Mouse (Mus musculus) liver, embryonic 16.5 days (tissue): Measurements from ENCODE around the gene Scpep1. TPM values are rescaled to one million over a fixed set of nuclear protein-coding genes. Genes with fewer than 3 reads are reported as not detected.

Source experiments
- ATAC-seq: fragments of 200-750 bp; cut with Nextera tagmentation; 2 replicates; pipeline ENCODE4 v1.8.0; 2017; ENCODE audit warnings: low read depth, mild to moderate bottlenecking, moderate number of reproducible peaks, moderate library complexity
- H3K27ac ChIP-seq: fragments of 300-500 bp; sonication (generic); 2 replicates; pipeline ENCODE4 v1.5.1; 2014; ENCODE audit warnings: mild to moderate bottlenecking, low read length
- H3K27me3 ChIP-seq: fragments of 300-500 bp; sonication (generic); 2 replicates; pipeline ENCODE4 v1.6.1; 2014; ENCODE audit warnings: low read depth, low read length, mixed read lengths; ENCODE audit not compliant: control insufficient read depth, insufficient read depth
- H3K36me3 ChIP-seq: fragments of 300-500 bp; sonication (generic); 2 replicates; pipeline ENCODE4 v1.6.1; 2014; ENCODE audit warnings: mild to moderate bottlenecking; ENCODE audit not compliant: control insufficient read depth, insufficient read depth
- H3K4me1 ChIP-seq: fragments of 300-500 bp; sonication (generic); 2 replicates; pipeline ENCODE4 v1.6.1; 2014; ENCODE audit warnings: low read depth, low read length, mixed read lengths; ENCODE audit not compliant: control insufficient read depth
- H3K4me2 ChIP-seq: fragments of 300-500 bp; sonication (generic); 2 replicates; pipeline ENCODE4 v1.6.1; 2014; ENCODE audit warnings: low read depth, low read length, mixed read lengths
- H3K4me3 ChIP-seq: fragments of 300-500 bp; sonication (generic); 2 replicates; pipeline ENCODE4 v1.5.1; 2014; ENCODE audit warnings: low read depth, mild to moderate bottlenecking, low read length
- H3K9ac ChIP-seq: fragments of 300-500 bp; sonication (generic); 2 replicates; pipeline ENCODE4 v1.6.1; 2014; ENCODE audit warnings: low read depth, low read length
- H3K9me3 ChIP-seq: fragments of 300-500 bp; sonication (generic); replicated peaks from 2 replicates; pipeline ENCODE4 v1.6.1; 2016; ENCODE audit warnings: low read length; ENCODE audit not compliant: control insufficient read depth
- WGBS: fragments of 180-500 bp; shearing (Covaris S2); extraction: QIAGEN DNeasy Blood & Tissue Kit; methylation state at CpG from one replicate; pipeline ENCODE4 v1.1.7; 2014; ENCODE audit not compliant: insufficient replicate concordance; 5-methylcytosine and 5-hydroxymethylcytosine counted together
- polyA plus RNA-seq: library from polyadenylated mRNA; unstranded; fragments of >200 nt; fragmentation: Nextera tagmentation; extraction: Ambion mirVana; gene quantifications from 2 replicates; pipeline ENCODE4 v1.2.1, GENCODE M21; 2015

Gene Scpep1
- polyA plus RNA-seq, result 47.5 and 48.6 TPM in 2 replicates

- Histone ChIP-seq H3K27me3 (no peaks in the 10 kb centered on the region), H3K9ac (peak within 1 kb of the TSS; percentile 52), H3K36me3 (no peaks in the 10 kb centered on the region), H3K27ac (peak within 1 kb of the TSS; percentile 52; the same call in 1 of the 2 replicates), H3K4me3 (peak within 1 kb of the TSS; percentile 62), H3K4me2 (peak within 1 kb of the TSS; percentile 72), H3K9me3 (no peaks in the 10 kb centered on the region), H3K4me1 (peaks cover 22% of the 10 kb centered on the region)
- ATAC-seq, result peak; percentile 96
- 3% methylated on average over 34 of the region's 34 CpGs for WGBS
Observed at GRCm38 (mm10) chr11:88955217-88955969, at the start of gene Scpep1. TSS of gene Scpep1 (minus strand) at chr11:88955465.

GRCm38 (mm10) chr11:89003726-89004125 is 48.5 kb upstream of the Scpep1 start:
- no peaks in the 10 kb centered on the region for H3K27me3 ChIP-seq
- no peak overlapping the region for H3K4me3 ChIP-seq
- H3K4me1 ChIP-seq, result peaks cover 32% of the 10 kb centered on the region
- WGBS, result 58% methylated on average over 4 of the region's 4 CpGs
- peak overlapping the region; percentile 52 for H3K4me2 ChIP-seq
- H3K27ac ChIP-seq, result peak overlapping the region; percentile 76
- no peak overlapping the region for H3K9ac ChIP-seq
- ATAC-seq, result no peak
- H3K9me3 ChIP-seq, result no peaks in the 10 kb centered on the region
- peaks cover 19% of the 10 kb centered on the region; the same call in 1 of the 2 replicates for H3K36me3 ChIP-seq

GRCm38 (mm10) chr11:89003078-89003477 is 47.8 kb upstream of the Scpep1 start:
- H3K36me3 ChIP-seq, result peaks cover 18% of the 10 kb centered on the region; the same call in 1 of the 2 replicates
- peak; percentile 22 for ATAC-seq
- peak overlapping the region; percentile 29 for H3K4me3 ChIP-seq
- WGBS, result 58% methylated on average over 6 of the region's 6 CpGs
- H3K4me1 ChIP-seq, result peaks cover 37% of the 10 kb centered on the region
- H3K9me3 ChIP-seq, result no peaks in the 10 kb centered on the region
- H3K27ac ChIP-seq, result peak overlapping the region; percentile 76
- peak overlapping the region; percentile 52 for H3K4me2 ChIP-seq
- H3K9ac ChIP-seq, result 0 out of 2 replicates have a peak overlapping the region, but pooled peaks have one; percentile 19
- no peaks in the 10 kb centered on the region for H3K27me3 ChIP-seq

- H3K36me3 ChIP-seq, result peaks cover 17% of the 10 kb centered on the region; the same call in 1 of the 2 replicates
- ATAC-seq, result no peak
- H3K9me3 ChIP-seq, result no peaks in the 10 kb centered on the region
- H3K4me1 ChIP-seq, result peaks cover 38% of the 10 kb centered on the region
- 0 out of 2 replicates have a peak overlapping the region, but pooled peaks have one; percentile 19 for H3K9ac ChIP-seq
- H3K4me3 ChIP-seq, result peak overlapping the region; percentile 29
- 70% methylated on average over 5 of the region's 5 CpGs for WGBS
- peak overlapping the region; percentile 76 for H3K27ac ChIP-seq
- peak overlapping the region; percentile 52 for H3K4me2 ChIP-seq
- no peaks in the 10 kb centered on the region for H3K27me3 ChIP-seq
Observed at GRCm38 (mm10) chr11:89002621-89003020, 47.4 kb upstream of the Scpep1 start.

- 76% methylated on average over 5 of the region's 5 CpGs for WGBS
- Histone ChIP-seq H3K4me3 (peak overlapping the region; percentile 29), H3K9me3 (no peaks in the 10 kb centered on the region), H3K9ac (no peak overlapping the region), H3K36me3 (peaks cover 13% of the 10 kb centered on the region; the same call in 1 of the 2 replicates), H3K4me2 (peak overlapping the region; percentile 52), H3K27me3 (no peaks in the 10 kb centered on the region), H3K4me1 (peaks cover 38% of the 10 kb centered on the region), H3K27ac (no peak overlapping the region)
- no peak for ATAC-seq
Observed at GRCm38 (mm10) chr11:89002068-89002467, 46.8 kb upstream of the Scpep1 start.

GRCm38 (mm10) chr11:89001569-89001968 is 46.3 kb upstream of the Scpep1 start:
- H3K27me3 ChIP-seq, result no peaks in the 10 kb centered on the region
- H3K36me3 ChIP-seq, result peaks cover 13% of the 10 kb centered on the region; the same call in 1 of the 2 replicates
- peaks cover 38% of the 10 kb centered on the region for H3K4me1 ChIP-seq
- 78% methylated on average over 7 of the region's 7 CpGs for WGBS
- no peaks in the 10 kb centered on the region for H3K9me3 ChIP-seq
- H3K27ac ChIP-seq, result no peak overlapping the region
- ATAC-seq, result no peak
- H3K4me3 ChIP-seq, result peak overlapping the region; percentile 88
- peak overlapping the region; percentile 34; the same call in 1 of the 2 replicates for H3K9ac ChIP-seq
- H3K4me2 ChIP-seq, result peak overlapping the region; percentile 92

GRCm38 (mm10) chr11:89000527-89000819 is 45.2 kb upstream of the Scpep1 start:
- no peaks in the 10 kb centered on the region for H3K9me3 ChIP-seq
- H3K4me1 ChIP-seq, result peaks cover 37% of the 10 kb centered on the region
- peak overlapping the region; percentile 88 for H3K4me3 ChIP-seq
- no peaks in the 10 kb centered on the region for H3K27me3 ChIP-seq
- peak overlapping the region; percentile 87 for H3K27ac ChIP-seq
- H3K9ac ChIP-seq, result peak overlapping the region; percentile 92
- ATAC-seq, result no peak
- H3K36me3 ChIP-seq, result peaks cover 6% of the 10 kb centered on the region; the same call in 1 of the 2 replicates
- H3K4me2 ChIP-seq, result peak overlapping the region; percentile 92

- Histone ChIP-seq H3K27ac (peak overlapping the region; percentile 87), H3K36me3 (peaks cover under 1% of the 10 kb centered on the region; the same call in 1 of the 2 replicates), H3K4me1 (peaks cover 33% of the 10 kb centered on the region), H3K4me3 (peak overlapping the region; percentile 88), H3K27me3 (no peaks in the 10 kb centered on the region), H3K4me2 (peak overlapping the region; percentile 92), H3K9me3 (no peaks in the 10 kb centered on the region), H3K9ac (peak overlapping the region; percentile 92)
- peak; percentile 17 for ATAC-seq
- WGBS, result 3% methylated on average over 33 of the region's 33 CpGs
Observed at GRCm38 (mm10) chr11:88999723-89000526, 44.7 kb upstream of the Scpep1 start.
